Mouse (Mus musculus): ENCODE data around the gene Ranbp2.
A peak's percentile ranks its signal among the peaks of the same experiment; 100 is the strongest.
"Not testable (repeated sequence)": the region's sequence is repeated elsewhere in the genome, so short reads cannot be mapped to it uniquely, and the experiment has no call there.

The Ranbp2 gene

DNA sequence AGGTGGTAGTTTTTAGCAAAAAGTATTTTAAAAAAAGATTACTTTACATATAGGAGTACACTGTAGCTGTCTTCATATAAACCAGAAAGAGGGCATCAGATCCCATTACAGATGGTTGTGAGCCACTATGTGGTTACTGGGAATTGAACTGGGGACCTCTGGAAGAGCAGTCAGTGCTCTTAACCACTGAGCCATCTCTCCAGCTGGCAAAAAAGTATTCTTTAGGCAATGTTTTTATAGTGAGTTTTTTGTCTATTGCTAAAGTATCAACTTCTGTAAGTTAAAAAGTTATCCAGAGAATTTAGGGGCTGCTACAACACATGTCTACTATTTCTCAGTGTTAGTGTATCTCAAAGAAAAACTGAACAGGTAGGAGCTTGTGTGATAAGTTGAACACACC lies 50.0 kb downstream of the Ranbp2 start:
- DNase-seq (ENCODE audit: low spot score in 2 of 2): no peak

DNA sequence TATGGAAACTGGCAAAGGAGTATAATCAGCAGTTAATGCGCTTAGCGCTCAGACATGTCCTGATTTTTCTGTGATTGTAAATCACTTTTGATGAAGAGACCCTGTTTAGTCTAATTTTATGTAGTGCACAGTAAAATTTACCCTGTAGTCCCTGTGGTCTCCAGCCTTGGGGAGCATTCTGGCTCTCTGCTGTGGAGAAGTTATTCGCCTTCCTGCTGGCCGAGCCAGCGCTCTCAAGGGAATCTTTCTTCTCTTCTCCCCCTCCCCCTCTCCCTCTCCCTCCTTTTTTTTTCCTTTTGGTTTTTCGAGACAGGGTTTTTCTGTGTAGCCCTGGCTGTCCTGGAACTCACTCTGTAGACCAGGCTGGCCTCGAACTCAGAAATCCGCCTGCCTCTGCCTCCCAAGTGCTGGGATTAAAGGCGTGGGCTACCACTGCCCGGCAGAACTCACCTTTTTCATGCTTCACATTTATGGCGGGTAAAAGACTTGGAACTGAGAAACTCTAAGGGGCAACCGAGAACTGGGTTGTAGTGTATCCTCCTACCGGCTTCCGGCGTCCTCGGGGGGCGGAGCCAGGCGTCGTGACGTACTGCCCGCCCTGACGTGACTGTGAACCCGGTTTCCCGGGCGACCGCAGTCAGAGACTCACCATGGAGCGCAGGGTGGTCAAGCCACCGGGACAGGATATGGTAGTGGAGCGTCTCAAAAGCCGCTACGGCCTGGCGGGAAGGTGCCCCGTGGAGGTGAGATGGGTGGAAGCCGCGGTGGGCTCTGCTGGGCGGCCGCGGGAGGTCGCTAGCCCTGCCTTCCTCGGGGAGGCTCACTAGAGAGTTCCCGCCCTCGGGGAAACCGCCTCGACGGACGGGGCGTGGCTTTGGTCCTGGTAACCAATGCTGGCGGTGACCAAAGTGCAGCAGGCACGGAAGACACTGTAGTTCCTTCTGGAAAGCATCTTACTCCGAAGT lies 50.9 kb downstream of the Ranbp2 start, which contains the start of gene Ccdc138:
Ccdc138 (plus strand) TSS at position 629 of the 965 bp plus-strand sequence.
- peak; percentile 92 to 94 for DNase-seq (ENCODE audit: low spot score in 2 of 2)

DNA sequence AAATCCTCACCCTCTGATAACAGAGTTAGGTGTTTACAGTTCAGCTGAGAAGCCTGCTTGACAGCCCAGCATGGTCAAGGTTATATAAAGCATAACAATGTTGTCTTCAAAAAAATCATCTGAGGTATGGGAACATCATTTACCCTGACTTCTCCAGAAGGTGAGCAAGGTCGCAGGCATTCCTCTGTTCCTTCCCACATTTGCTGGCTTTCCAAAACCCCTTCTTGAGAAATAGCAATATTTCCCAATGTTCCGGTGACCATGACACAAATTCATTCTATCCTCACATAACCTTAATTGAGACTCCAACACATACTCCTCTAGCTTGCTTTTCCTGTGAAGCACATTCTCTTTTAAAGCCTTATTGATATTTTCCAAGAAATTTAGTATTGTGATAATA lies 51.8 kb downstream of the Ranbp2 start:
- DNase-seq (ENCODE audit: low spot score in 2 of 2): no peak

DNA sequence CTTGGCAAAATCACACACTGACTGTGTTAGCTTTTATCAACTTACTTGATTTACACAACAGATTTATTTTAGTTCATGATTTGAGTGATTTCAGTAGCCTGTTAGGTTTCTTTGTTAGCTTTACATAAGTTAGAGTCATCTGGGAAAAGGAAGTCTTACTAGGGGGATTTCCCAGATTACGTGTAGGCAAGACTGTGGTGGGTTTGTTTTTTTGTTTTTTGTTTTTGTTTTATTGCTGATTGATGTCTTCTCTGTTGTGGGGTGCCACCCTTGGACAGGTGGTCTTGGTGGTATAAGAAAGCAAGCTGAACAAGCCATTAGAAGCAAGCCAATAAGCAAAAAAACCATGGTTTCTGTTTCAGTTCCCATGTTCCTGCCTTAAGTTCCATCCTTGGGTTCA lies 82.6 kb downstream of the Ranbp2 start:
- DNase-seq (ENCODE audit: low spot score in 2 of 2): no peak

DNA sequence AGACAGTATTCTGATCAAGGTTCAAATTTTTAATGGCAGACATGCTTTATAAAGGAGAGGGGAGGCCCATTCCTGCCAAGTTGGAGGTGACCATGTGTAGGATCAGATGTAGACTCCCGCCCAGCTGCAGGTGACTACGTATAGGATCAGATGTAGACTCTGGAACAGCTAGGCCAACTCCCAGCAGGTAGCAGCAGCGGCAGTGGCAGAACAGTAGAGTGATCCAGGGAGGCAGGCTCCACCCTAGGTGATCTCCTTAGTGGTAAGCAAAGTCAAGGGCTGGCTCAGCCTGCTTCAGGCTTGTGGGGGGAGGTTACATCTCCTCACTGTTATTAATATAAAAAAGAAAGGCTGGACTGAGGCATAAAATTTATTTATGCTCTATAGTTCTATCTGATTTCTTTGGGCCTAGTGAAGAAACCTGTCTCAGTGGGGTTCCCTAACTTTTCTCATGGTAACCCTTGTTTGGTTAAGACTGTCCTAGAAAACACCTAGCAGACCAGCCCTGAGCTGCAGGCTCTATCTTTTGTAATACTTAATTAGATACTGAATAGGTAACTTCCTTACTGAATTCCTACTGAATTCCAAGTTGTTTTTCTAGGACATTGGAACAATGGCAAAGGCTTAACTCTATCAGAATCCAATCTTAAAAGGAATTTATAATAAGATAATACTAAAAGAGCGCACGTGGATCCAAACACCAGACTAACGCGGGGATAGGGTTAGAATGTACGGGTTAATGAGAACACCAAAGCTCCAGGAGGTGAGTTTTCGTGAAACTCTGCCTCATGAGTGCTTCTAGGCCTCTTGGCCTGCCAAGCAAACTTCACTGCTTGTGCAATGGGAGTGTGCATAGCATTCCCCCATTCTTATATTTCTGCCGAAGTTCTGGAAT lies 84.4 kb downstream of the Ranbp2 start:
- no peak for DNase-seq (ENCODE audit: low spot score in 2 of 2)

DNA sequence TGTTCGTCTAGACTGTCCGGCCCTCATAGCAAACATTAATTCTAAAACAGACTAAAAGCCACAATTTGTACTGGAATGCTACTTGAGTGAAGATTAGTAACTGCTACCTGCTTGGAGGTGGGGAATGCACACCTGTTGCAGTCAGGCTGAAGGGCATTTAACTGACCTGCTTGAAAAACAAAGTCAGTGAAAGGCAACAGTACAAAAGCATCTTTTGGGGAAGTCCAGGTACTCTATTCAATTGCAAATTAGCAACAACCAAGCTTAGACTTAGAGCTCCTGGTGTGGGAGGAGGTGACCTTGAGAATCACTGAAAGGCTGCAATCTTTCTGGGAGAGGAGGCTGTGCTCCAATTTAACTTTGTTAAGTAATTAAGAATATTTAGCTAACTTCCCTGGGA lies 85.5 kb downstream of the Ranbp2 start:
- DNase-seq (ENCODE audit: low spot score in 2 of 2): no peak

DNA sequence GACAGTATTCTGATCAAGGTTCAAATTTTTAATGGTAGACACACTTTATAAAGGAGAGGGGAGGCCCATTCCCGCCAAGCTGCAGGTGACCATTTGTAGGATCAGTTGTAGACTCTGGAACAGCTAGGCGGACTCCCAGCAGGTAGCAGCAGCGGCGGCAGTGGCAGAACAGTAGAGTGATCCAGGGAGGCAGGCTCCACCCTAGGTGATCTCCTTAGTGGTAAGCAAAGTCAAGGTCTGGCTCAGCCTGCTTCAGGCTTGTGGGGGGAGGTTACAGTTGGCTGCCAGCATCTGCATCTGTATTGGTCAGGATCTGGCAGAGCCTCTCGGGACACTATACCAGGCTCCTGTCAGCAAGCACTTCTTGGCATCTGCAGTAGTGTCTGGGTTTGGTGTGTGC lies 89.6 kb downstream of the Ranbp2 start:
- DNase-seq (ENCODE audit: low spot score in 2 of 2): not testable (repeated sequence)

DNA sequence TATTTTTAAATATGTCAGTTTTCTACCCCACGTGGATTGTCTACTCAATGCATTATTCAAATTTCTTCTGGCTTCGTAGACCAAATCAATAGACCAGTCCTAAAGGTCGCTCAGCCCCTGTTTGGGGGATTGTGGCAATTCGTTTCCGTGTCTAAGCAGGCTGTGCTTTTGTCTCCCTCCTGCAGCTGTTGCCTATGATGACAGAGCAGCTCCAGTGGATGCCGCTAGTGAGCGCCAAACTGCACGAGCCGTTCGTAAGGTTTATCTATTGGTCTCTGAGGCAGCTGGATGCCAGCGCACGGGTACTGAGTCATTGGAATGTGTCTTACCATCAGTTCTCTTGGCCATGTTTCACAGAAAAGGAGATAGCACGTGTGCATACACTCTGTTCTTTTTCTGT lies 93.9 kb downstream of the Ranbp2 start:
- DNase-seq (ENCODE audit: low spot score in 2 of 2): no peak

Measured in frontal cortex, postnatal 36 days (tissue).